Mouse (Mus musculus) cerebellum, adult 18-20 months (tissue): ENCODE measurements at regions not wholly inside any gene's neighbourhood (a gene's known extent, or its start where the extent isn't known, plus 50 kb on each side); places are given as distances from the start of the nearest gene placed in this dataset.

Experiments
- DNase-seq, 2 experiments: peaks; one replicate each; pipeline ENCODE4 v3.0.0; 2021

DNA sequence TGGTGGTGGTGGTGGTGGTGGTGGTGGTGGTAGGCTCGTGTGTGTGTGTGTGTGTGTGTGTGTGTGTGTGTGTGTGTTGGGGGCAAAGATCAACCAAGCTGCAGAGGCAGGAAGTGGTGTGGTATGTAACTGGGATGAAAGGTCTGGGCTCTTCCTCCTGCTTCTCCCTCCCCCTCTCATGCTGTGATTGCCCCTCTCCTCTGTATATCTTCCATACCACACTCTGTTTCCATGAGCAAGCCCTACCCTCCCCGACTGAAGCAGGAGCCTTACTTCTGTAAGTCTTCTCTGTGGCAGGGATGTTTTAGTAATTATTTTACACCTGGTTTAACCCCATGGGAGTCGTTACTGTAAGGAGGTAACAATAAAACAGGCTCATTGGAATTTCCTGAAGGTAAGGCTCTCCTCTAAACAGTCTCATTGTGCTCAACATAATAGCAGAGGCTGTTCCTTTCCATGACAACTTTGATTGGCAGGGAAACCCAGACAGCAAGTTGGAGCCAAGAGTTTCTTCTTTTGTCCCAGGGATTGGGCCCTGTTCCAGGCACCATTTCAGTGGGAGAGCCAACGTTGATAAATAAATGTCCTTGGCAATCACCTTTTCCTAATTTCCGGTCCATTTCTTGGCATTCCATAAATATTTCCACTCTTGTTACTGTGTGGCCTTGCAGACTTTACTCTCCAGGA, 90.2 kb upstream of the Auts2 start:
- no peak for DNase-seq

DNA sequence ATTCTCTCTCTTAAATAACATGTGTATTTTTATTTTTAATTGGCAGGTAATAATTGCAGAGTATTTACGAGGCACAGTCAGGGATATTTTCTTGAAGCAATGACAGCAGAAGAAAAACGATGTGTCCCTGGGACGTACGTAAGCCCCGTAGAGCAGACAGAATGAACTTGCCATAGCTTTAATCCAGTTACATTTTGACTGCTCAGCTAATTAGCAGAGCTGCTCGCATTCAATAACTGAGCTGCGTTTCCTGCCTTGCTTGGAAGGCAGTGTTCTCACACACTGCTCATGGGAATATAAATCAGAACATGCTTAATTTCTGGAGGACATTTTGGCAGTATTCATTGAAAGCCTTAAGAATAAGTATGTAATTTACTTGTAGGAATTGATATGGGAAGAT, 78.6 kb upstream of the Auts2 start:
- no peak for DNase-seq

DNA sequence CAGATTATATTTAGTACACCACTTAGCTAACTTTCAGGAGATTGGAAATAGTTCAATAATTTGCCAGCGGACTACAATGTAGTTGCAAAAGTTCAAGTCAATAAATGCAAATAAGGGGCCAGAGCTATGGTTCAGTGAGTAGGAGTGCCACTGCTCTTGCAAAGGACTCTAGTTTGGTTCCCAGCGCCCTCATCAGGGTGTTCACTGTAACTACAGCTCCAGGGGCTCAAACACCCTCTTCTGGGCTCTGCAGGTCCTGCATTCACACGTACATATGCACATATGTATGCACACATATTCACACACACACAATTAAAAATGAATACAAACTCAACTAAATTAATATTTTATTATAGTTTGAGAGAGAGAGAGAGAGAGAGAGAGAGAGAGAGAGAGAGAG, 74.1 kb upstream of the Auts2 start:
- no peak for DNase-seq

DNA sequence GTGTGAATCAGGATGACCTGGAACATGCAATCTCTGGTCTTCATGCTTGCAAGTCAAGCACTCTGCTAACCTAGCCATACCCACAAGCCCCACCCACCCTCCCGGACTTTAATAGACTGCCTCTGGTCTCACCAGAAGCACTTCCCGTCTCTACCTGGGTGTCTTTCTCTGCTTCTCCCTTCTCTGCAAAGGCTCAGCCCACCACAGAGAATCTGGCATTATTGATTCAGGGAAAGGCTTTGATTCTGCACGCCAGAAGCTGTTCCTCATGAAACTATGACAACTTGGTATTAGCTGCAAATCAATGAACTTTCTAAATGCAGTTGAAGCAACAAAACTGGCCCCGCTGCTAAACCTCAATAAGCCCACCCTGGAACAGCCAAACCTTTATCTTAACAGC, 66.1 kb upstream of the Auts2 start:
- DNase-seq: no peak

DNA sequence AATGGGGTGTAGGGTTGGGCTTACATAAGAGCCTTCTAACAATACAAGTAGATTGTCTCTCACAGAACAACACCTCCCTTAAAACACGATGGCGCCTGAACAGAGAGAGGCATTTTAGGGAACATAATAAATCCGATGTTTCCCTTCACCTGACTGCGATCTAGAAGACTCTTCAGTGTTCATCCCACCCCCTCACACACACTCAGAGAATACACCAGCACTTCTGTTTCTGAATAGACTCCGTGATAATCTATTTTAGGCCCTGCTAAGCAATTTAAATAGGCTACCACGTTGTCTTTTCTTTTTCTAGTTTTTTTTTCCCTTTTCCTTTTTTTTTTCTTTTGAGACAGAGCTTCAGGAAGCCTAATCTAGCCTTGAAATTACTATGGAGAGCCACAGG, 63.1 kb upstream of the Auts2 start:
- DNase-seq: no peak

DNA sequence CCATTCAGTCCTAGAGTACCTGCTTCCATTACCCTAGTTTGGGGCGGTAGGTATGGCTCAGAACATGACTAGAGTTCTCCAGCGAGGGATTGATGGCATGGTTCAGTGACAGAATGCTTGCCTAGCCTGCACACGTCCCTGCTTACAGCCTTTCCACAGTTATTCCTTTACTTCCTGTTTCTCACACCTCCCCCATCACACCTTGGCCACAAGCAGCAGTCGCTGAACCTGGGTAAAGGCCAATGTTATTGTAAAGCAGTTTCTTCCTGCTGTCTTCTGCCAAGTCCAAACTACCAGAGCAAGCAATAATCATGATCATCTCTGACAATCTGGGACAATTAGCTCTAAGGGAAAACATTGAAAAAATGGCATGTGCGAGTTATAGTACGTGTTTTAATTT, 51.7 kb upstream of the Auts2 start:
- DNase-seq: no peak
